Mouse (Mus musculus) cerebellum, adult 2 months (tissue): Measurements from ENCODE around the gene Pparg.

Experiments used
- CTCF ChIP-seq: fragments of 200-500 bp; IDR thresholded peaks from 2 replicates; pipeline ENCODE4 v1.5.1; 2011; ENCODE audit warnings: low read depth, mild to moderate bottlenecking, control low read depth, low read length, moderate library complexity, borderline replicate concordance; ENCODE audit not compliant: insufficient read depth
- POLR2A ChIP-seq: fragments of 200-500 bp; IDR thresholded peaks from 2 replicates; pipeline ENCODE4 v1.6.1; 2011; ENCODE audit warnings: low read length, control low read depth, borderline replicate concordance; ENCODE audit not compliant: insufficient read depth

DNA sequence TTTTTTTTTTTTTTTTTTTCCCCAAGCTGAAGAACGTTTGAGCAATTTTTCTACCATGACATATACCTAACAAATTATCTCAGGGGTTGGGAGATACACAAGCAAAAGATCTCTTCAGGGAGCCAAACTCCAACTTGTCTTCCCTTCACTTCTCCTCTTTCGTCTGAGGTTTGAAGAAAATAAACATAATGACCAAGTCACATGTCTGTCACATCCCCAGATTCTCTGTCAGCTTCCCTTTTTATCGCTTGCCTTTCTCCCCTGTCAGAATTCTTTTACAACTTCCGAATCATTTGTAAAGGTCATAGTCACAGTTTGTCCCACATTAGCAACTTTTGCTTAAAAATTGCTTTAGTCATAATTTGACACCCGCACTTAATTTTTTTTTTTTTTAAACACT is 17.2 kb upstream of the Pparg start:
- no peak for TF ChIP-seq CTCF
- TF ChIP-seq POLR2A = no peak
